Mouse (Mus musculus) lung, adult 2 months (tissue): ENCODE measurements around the gene Sdhaf4.

ENCODE experiments used
- CTCF ChIP-seq: fragments of 200-500 bp; IDR thresholded peaks from 2 replicates; pipeline ENCODE4 v1.5.1; 2011; ENCODE audit warnings: mild to moderate bottlenecking, low read length, control low read depth; ENCODE audit not compliant: insufficient read depth
- POLR2A ChIP-seq: fragments of 200-500 bp; IDR thresholded peaks from 2 replicates; pipeline ENCODE4 v1.6.1; 2011; ENCODE audit warnings: low read depth, mild to moderate bottlenecking, control low read depth, low read length, borderline replicate concordance; ENCODE audit errors: extremely low read depth

- TF ChIP-seq CTCF, result no peak
- no peak for TF ChIP-seq POLR2A
Measured at GRCm38 (mm10) chr1:24043007-24043406, 37.6 kb upstream of the Sdhaf4 start.
